Mouse (Mus musculus): ENCODE measurements around the gene Trim66. TPM values are rescaled to one million over a fixed set of nuclear protein-coding genes. Genes with fewer than 3 reads are reported as not detected.

The Trim66 gene
- polyA plus RNA-seq, 1 experiment: 0.09 TPM

DNA sequence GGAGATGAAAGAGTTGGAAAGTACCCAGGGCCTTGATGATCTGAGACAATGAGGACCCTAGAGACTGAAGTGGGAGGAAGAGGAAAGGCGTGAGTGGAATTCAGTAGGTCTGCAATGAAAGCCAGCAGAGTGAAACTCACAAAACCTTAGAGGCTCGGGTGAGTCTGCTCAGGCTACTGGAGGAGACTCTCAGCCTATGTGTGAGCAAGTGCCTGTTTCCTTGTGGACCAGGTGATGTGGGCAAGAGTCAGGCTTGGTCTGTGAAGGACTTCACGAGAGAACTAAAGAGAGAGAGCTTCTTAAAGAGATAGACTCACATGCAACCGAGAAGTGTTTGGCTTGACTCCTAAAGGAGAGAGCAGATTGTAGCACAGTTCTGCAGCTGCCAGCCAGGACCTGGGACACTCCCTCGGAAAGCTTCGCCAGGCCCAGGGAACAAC, 39.7 kb downstream of the Trim66 start:
- Histone ChIP-seq H3K4me1 (ENCODE audit: control insufficient read depth, insufficient read depth, low read length) (peaks cover 3% of the 10 kb centered on the region; the same call in 1 of the 2 replicates), H3K4me3 (replicated peaks; ENCODE audit: extremely low read depth, low read depth, low read length) (no peak overlapping the region)
- TF ChIP-seq POLR2A (IDR thresholded peaks at IDR 0.05; ENCODE audit: borderline replicate concordance, extremely low read depth, low read depth, low read length): no peak
- TF ChIP-seq CTCF (IDR thresholded peaks at IDR 0.05; ENCODE audit: insufficient read depth, low read length): no peak
- DNase-seq: peak; percentile 7
- WGBS: 19% methylated on average over 6 of the region's 6 CpGs

DNA sequence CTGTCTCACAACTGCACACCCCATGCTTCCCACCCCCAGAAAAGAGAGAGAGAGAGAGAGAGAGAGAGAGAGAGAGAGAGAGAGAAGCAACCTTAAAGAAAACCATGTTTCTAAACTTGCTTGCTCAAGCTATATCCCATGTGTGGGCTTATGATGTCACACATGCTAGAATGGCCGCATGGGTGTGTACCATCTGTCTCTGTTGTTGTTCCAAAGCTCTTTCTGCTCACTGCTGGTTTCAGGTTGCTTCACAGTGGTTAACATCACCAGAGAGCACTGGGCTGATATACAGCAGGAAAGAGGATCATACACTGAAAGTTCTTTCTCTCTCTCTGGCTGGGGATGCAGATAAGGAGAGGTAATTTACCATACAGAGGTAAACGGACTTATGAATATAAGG, 40.3 kb downstream of the Trim66 start:
- Histone ChIP-seq H3K4me3 (replicated peaks; ENCODE audit: extremely low read depth, low read depth, low read length) (no peak overlapping the region), H3K4me1 (ENCODE audit: control insufficient read depth, insufficient read depth, low read length) (peaks cover 3% of the 10 kb centered on the region; the same call in 1 of the 2 replicates)
- DNase-seq: no peak
- TF ChIP-seq CTCF (IDR thresholded peaks at IDR 0.05; ENCODE audit: insufficient read depth, low read length): no peak
- TF ChIP-seq POLR2A (IDR thresholded peaks at IDR 0.05; ENCODE audit: borderline replicate concordance, extremely low read depth, low read depth, low read length): no peak
- WGBS: 44% methylated on average over 2 of the region's 2 CpGs

- H3K4me1 ChIP-seq (ENCODE audit: control insufficient read depth, insufficient read depth, low read length): no peaks in the 10 kb centered on the region
- TF ChIP-seq POLR2A (IDR thresholded peaks at IDR 0.05; ENCODE audit: borderline replicate concordance, extremely low read depth, low read depth, low read length) (no peak), CTCF (IDR thresholded peaks at IDR 0.05; ENCODE audit: insufficient read depth, low read length) (no peak)
- WGBS: 87% methylated on average over 8 of the region's 8 CpGs
- no peak for DNase-seq
- H3K4me3 ChIP-seq (replicated peaks; ENCODE audit: extremely low read depth, low read depth, low read length): no peak overlapping the region
These were observed 47.2 kb downstream of the Trim66 start for GRCm38 (mm10) chr7:109460698-109461097.

GRCm38 (mm10) chr7:109456563-109456962, 51.4 kb downstream of the Trim66 start:
- Histone ChIP-seq H3K4me1 (ENCODE audit: control insufficient read depth, insufficient read depth, low read length) (no peaks in the 10 kb centered on the region), H3K4me3 (replicated peaks; ENCODE audit: extremely low read depth, low read depth, low read length) (no peak overlapping the region)
- TF ChIP-seq CTCF (IDR thresholded peaks at IDR 0.05; ENCODE audit: insufficient read depth, low read length): no peak
- no peak for TF ChIP-seq POLR2A (IDR thresholded peaks at IDR 0.05; ENCODE audit: borderline replicate concordance, extremely low read depth, low read depth, low read length)
- no peak for DNase-seq
- WGBS: 52% methylated on average over 6 of the region's 6 CpGs

DNA sequence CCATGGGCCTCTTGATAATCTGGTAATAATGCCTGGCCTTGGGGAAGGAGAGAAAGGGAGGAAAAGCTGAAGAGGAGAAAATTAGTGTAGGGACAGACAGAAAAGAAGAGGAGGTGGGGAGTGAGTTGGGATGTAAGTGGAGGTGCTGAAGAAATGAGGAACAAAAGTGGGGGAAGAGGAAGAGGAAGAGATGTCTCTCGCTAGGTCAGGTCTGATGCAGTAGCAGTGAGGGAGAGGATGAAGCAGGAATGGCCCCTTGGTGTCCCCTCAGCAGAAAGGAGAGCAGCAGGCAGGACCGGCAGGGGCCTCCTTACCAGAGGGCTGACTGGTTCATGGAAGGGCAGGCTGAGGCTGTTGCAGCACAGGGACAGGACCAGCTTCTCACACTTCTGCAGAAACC, 52.2 kb downstream of the Trim66 start:
- no peak for TF ChIP-seq POLR2A (IDR thresholded peaks at IDR 0.05; ENCODE audit: borderline replicate concordance, extremely low read depth, low read depth, low read length)
- no peak for TF ChIP-seq CTCF (IDR thresholded peaks at IDR 0.05; ENCODE audit: insufficient read depth, low read length)
- no peaks in the 10 kb centered on the region for H3K4me1 ChIP-seq (ENCODE audit: control insufficient read depth, insufficient read depth, low read length)
- H3K4me3 ChIP-seq (replicated peaks; ENCODE audit: extremely low read depth, low read depth, low read length): no peak overlapping the region
- 73% methylated on average over 2 of the region's 2 CpGs for WGBS
- DNase-seq: no peak

DNA sequence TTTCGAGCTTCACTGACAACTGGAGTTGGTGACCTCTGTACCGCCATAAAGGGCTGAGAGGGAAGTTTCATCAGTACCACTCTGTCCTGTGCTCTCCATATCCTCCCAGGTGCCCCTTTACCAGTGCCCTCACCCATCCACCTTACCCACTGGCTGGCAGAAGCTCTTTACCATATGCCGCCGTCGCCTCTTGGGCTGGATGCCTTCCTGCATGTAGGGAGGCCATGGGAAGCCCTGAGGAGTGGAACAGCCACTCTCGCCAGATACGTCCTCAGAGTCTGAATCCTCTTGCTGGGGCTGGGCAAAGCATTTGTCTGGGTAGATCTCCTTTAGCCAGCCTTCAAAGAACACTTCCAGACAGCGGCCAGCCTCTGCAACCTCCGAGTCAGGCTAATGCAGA, 53.1 kb downstream of the Trim66 start:
- 87% methylated on average over 9 of the region's 9 CpGs for WGBS
- Histone ChIP-seq H3K4me3 (replicated peaks; ENCODE audit: extremely low read depth, low read depth, low read length) (no peak overlapping the region), H3K4me1 (ENCODE audit: control insufficient read depth, insufficient read depth, low read length) (no peaks in the 10 kb centered on the region)
- no peak for TF ChIP-seq CTCF (IDR thresholded peaks at IDR 0.05; ENCODE audit: insufficient read depth, low read length)
- TF ChIP-seq POLR2A (IDR thresholded peaks at IDR 0.05; ENCODE audit: borderline replicate concordance, extremely low read depth, low read depth, low read length): no peak
- no peak for DNase-seq

DNA sequence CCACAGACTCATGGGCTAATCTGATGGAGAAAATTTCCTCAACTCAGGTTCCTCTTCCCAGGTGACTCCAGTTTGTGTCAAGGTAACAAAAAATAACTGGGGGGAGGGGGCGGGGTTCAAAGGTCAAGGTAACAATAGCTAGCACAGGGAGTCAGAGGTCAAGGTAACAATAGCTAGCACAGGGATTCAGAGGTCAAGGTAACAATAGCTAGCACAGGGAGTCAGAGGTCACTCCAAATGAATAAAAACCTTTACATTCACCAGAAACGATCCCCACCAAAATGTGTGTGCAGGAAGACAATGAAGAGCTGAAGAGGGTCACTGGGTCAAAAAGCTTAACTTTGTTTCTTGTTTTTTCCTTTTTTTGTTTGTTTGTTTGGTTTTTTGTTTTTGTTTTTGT, 59.9 kb downstream of the Trim66 start:
- no peaks in the 10 kb centered on the region for H3K4me1 ChIP-seq (ENCODE audit: control insufficient read depth, insufficient read depth, low read length)
- no peak overlapping the region for H3K4me3 ChIP-seq (replicated peaks; ENCODE audit: extremely low read depth, low read depth, low read length)
- TF ChIP-seq CTCF (IDR thresholded peaks at IDR 0.05; ENCODE audit: insufficient read depth, low read length) (no peak), POLR2A (IDR thresholded peaks at IDR 0.05; ENCODE audit: borderline replicate concordance, extremely low read depth, low read depth, low read length) (no peak)
- DNase-seq: no peak
- WGBS: 83% methylated on average over 2 of the region's 2 CpGs

DNA sequence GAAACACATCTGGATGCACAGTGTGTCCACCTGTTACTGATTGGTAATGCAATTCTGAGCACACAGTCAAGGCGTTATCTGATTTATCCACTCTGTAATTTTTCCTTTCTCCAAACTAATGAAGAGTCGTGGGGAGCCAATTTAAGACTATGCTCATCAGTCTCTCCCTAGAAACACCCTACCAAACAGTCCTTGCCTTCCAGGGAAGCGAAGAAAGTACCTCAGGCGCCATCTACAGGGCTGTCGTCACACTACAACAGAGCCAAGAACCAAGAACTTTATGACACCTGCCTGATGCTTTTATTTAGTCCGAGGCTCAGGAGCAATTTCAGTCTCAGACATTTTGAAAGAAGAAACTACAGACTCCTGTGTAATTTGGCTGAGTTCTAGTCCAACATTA, 62.9 kb downstream of the Trim66 start:
- no peak overlapping the region for H3K4me3 ChIP-seq (replicated peaks; ENCODE audit: extremely low read depth, low read depth, low read length)
- 13% methylated on average over 6 of the region's 6 CpGs for WGBS
- TF ChIP-seq CTCF (IDR thresholded peaks at IDR 0.05; ENCODE audit: insufficient read depth, low read length) (peak; percentile 74), POLR2A (IDR thresholded peaks at IDR 0.05; ENCODE audit: borderline replicate concordance, extremely low read depth, low read depth, low read length) (no peak)
- H3K4me1 ChIP-seq (ENCODE audit: control insufficient read depth, insufficient read depth, low read length): no peaks in the 10 kb centered on the region
- DNase-seq: peak; percentile 58

GRCm38 (mm10) chr7:109442739-109443138, 65.2 kb downstream of the Trim66 start:
- TF ChIP-seq CTCF (IDR thresholded peaks at IDR 0.05; ENCODE audit: insufficient read depth, low read length) (no peak), POLR2A (IDR thresholded peaks at IDR 0.05; ENCODE audit: borderline replicate concordance, extremely low read depth, low read depth, low read length) (no peak)
- Histone ChIP-seq H3K4me1 (ENCODE audit: control insufficient read depth, insufficient read depth, low read length) (no peaks in the 10 kb centered on the region; the same call in 1 of the 2 replicates), H3K4me3 (replicated peaks; ENCODE audit: extremely low read depth, low read depth, low read length) (no peak overlapping the region)
- WGBS: 58% methylated on average over 5 of the region's 5 CpGs
- no peak for DNase-seq

GRCm38 (mm10) chr7:109440697-109441269, 67.2 kb downstream of the Trim66 start:
- Histone ChIP-seq H3K4me3 (replicated peaks; ENCODE audit: extremely low read depth, low read depth, low read length) (no peak overlapping the region), H3K4me1 (ENCODE audit: control insufficient read depth, insufficient read depth, low read length) (no peaks in the 10 kb centered on the region; the same call in 1 of the 2 replicates)
- no peak for DNase-seq
- WGBS: 80% methylated on average over 9 of the region's 9 CpGs
- TF ChIP-seq POLR2A (IDR thresholded peaks at IDR 0.05; ENCODE audit: borderline replicate concordance, extremely low read depth, low read depth, low read length) (no peak), CTCF (IDR thresholded peaks at IDR 0.05; ENCODE audit: insufficient read depth, low read length) (no peak)
